Mouse (Mus musculus) fibroblast of lung, adult 2 months (primary cell): ENCODE results near the gene Drc3.
"Not testable (repeated sequence)": the region's sequence is repeated elsewhere in the genome, so short reads cannot be mapped to it uniquely, and the experiment has no call there.

ENCODE experiments used
- DNase-seq: peaks from one replicate; pipeline ENCODE4 v3.0.0-alpha.2; 2011; ENCODE audit warnings: low read depth

Gene Drc3

DNA sequence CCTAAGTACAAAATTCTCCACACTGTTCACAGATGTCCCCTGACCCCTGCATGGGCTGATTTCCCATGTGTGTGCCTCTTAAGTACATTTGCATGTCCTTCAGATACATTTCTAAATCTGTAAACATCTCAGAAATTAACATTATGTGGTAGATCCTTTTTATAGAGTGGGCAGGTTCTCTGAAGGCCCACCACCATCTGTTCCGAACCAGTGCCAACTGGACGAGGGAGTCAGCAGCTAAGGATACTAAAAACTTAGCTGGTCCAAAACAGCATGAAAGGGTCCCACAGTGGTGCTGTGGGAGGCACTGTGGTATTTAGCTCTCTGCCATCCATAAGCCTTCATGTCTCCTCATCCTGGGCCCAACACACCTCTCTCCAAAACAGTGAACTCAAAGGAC, 44.0 kb downstream of the Drc3 start:
- DNase-seq, result no peak

DNA sequence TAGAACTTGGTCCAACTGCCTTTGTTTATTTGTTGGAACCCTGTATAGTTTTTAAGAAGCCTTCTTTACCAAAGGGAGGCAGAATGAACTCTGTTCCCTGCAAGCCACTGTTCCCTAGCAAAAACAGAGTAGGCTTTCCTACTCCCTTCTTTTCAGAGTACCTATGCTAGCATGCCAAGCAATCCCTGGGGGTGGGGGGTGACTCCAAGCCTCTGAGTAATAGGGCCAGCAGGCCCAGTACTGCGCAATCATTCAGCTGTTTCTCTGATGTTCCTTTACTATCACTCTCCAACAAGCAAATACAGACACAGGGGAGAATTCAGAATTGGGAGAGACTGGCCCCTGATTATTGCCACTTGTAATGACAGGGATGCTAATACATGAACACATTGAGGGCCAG, 53.5 kb downstream of the Drc3 start:
- DNase-seq, result no peak

DNA sequence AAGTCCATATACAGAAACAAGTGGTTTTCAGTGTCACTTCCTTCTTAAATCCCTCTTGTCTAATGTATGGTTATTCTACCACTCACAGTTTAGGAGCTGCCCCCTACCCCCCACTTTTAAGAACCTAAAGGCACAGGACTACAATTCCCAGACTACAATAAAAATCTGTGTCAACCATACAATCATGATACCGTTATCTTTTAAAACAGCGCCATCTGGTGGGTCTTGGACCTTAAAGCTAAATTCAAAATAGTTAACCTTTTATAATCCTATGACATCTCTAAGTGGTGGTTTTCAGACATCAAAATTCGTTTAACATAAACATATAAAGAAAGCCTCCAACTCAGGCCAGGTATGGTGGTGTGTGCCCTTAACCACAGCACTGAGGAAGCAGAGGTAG, 59.0 kb downstream of the Drc3 start:
- peak; percentile 49 for DNase-seq

DNA sequence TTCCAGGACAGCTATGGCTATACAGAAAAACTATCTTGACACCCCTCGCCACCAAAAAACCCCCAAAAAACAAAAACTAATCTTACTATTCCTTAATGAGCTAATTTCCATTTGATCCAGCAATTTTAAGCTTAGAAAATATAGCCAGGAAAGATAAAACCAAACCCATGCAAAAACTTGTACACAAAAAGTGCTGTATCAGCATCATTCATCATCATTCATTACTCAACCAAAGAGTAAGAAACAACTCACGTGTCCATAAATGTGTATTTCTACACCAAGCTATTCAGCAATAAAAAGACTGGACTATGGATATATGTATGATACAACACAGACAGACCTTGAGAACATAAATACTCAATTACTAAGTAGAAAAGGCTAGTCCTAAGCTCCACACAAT, 59.8 kb downstream of the Drc3 start:
- no peak for DNase-seq

DNA sequence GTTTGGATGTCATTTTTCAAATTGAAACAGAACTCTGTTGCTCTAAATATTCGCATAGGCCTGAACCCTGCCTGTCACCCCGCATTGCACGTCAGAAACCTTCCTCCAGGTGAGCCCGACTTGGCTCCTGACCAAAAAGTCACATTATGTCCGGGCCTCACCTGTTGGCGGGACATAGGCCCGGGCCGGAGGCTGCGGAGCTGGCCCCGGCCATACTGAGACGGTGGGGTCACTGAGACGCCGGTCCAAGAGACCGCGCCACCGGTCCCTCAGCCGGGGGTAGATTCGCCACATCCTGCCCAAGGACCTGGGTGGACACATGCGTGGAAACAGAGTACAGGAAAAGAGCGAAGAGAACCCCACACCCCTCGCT, 63.4 kb downstream of the Drc3 start:
- no peak for DNase-seq

DNA sequence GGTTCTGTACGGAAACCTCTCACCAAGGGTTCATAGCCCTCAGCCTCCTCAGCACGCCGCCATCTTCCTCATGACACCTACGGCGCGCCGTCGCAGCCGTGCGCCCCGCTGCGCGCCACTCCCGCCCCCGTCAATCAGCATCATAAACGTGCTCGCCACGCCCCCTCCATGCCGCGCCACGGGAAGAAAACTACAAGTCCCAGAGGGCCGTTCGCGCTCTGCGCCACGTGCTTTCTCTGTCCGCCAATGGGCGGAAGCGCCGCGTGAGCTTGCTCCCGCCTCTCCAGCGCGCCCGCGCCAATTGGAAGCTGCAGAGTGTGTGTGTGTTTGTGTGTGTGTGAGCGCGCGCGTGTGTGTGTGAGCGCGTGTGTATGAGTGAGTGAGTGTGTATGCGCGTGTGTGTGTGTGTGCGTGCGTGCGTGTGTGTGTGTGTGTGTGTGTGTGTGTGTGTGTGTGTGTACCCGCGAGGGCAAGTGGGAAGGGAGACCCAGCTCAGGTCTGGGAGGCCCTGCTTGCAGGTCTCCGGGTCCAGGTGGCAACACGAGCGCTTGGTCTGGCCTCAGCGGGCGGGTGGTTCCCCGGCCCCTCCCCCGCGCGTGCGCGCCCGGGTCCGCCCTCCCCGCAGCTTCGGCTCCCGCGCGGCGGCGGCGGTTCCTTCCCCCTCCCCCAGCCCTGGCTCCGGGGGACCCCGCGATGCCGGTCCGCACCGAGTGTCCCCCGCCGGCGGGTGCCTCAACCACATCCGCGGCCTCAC, 64.0 kb downstream of the Drc3 start, which contains the start of gene Gid4:
Gid4 (plus strand) TSS at position 183 of the 754 bp plus-strand sequence.
- DNase-seq, result peak; percentile 98

DNA sequence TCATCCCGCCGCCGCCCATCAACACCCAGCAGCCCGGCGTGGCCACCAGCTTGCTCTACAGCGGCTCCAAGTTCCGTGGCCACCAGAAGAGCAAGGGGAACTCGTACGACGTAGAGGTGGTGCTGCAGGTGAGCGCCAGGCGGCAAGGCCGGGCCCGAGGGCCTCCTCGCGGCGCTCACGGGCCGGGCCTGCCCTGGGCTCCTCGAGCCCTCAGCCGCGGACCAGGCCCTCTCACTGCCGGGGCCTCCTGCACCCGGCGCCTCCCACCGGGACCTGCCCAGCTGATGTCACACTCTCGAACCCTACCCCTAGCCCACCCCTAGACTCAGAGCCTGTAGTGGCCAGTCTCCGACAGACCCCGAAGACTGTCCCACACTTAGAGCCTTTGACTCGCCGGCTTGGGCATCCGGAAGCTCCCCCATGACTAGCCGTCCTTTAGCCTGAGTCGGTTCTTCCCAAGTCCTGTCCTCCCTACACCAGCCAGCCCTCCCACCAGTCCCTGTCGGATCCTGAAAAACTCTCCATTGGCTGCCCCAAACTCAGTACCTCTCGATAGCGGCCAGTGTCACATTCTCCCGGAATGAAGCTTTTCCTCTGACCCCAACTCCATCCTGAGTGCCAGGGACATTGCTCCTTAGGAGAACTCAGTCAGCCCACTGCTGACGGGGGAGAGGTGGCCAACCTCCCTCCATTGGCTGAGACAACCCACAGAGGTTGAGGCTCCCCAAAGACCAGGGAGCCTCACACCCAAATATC, 64.8 kb downstream of the Drc3 start, which contains the start of gene Atpaf2:
Atpaf2 (minus strand) TSS at position 741 of the 756 bp plus-strand sequence.
- DNase-seq, result no peak

DNA sequence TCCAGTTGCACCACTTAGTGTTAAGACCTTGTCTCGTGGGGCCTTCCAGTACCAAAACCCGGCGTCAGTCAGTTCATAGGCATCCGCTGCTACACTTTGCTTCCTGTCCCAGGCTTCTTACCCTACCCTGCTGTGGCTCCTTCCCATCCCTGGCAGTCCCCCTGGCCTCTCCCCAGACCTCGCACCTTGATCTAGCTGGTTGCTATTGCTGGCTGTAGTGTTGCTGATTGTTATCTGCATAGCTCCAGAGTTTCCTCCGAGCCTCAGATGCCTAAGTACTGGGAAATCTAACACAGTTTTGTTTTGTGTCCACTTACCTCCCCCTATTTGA, 65.3 kb downstream of the Drc3 start:
- DNase-seq, result no peak

DNA sequence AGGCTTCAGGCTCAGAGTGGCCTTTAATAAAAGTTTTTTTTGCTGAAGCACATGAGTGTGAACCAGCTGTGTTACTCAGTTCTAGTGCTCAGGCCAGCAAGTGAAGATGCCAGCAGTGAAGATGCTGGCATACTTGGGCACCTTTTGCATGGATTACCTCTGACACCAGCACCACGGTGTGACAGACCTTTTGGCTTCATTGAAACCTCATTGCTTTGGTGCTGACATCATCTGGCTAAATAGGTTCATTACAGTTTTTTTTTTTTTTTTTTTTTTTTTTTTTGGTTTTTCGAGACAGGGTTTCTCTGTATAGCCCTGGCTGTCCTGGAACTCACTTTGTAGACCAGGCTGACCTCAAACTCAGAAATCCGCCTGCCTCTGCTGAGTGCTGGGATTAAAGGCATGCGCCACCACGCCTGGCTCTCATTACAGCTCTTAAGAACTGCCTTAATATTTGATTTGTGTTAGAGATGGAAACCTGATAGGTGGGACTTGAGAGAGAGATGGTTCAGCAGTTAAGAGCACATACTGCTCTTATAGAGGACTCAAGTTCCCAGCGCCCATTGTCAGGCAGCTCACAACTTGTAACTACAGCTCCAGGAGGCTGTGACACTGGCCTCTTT, 69.0 kb downstream of the Drc3 start:
- DNase-seq, result no peak

DNA sequence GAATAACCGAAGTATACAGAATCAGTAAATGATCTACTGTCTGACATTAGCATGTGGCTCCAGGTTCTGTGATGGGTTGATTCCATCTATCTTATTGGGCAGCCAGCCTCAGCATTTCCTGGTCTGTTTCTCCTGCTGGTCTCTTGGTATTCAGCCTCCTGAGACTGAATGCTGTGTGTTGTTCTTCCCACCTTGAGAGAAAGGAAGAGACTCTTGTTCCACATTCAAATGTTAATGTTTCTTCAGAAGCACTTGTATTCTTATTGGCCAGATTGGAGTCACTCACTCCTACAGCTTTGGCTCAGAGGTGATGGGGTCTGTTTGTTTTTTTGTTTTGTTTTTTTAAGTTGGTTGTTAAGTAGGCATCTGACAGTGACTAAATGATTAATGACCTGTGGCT, 69.9 kb downstream of the Drc3 start:
- no peak for DNase-seq

DNA sequence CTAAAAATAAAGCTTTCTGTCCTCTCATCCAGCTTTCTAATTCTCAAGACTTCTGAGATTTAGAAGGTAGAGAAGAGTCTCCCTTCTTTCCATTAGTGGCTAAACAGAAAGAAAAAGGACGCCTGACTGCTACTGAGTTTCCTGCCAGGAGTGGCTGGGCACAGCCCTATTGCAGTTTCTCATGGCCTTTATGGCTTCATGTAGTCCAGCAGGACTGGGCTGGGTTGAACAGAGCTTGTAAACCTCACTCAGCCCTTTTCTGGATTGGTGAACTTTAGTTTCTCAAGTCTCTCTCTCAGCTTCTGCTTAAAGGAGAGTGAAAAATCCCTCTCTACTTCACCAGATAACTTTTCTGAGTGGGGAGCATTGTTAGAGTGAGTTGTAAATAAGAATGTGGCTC, 73.3 kb downstream of the Drc3 start:
- DNase-seq, result no peak

DNA sequence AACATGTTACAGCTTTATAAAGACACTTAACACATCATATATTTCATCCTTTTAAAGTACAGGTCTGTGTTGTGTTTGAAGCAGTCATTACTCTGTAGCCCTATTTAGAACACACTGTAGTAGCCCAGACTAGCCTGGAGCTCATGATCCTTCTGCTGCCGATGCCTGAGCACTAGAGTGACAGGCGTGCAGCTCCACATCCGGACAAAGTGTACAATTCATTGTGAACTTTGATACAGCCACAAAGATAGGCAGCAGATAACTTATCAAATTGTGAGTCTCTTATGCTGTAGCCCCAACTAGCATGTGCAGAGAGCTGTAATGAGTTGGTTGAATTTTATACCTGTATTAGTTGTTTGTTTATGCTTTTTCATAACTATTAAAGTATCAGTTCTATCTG, 74.5 kb downstream of the Drc3 start:
- no peak for DNase-seq

DNA sequence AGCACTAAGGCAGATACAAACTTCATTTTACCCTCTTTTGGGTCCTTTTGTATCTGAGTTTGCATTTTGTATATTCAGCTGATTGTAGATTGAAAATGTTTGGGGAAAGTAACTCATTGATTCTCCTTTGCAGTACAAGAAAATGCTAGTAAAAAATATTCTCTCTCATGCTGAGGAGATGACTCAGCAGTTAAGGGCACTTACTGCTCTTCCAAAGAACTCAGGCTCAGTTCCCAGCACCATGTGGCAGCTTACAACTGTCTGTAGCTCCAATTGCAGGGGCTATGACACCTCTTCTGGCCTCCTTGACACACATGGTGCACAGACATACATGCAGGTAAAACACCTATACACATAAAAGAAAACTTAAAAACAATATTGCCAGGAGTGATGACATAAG, 80.4 kb downstream of the Drc3 start:
- no peak for DNase-seq

DNA sequence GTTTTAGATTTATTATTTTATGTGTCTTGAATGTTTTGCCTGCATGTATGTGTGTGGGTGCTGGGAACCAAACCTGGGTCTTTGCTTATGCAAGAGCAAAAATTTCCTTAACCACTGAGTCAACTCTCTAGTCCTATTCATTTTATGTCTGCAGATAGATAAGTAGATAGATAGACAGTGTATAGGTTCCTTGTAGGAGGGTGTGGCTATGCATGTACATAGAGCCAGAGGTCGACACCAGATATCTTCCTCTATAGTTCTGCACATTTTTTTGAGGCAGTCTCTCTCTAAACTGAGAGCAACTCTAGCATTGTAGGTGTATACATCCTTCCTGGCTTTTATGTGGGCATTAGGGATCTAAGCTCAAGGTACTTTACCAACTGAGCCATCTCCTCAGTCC, 82.0 kb downstream of the Drc3 start:
- DNase-seq, result no peak

DNA sequence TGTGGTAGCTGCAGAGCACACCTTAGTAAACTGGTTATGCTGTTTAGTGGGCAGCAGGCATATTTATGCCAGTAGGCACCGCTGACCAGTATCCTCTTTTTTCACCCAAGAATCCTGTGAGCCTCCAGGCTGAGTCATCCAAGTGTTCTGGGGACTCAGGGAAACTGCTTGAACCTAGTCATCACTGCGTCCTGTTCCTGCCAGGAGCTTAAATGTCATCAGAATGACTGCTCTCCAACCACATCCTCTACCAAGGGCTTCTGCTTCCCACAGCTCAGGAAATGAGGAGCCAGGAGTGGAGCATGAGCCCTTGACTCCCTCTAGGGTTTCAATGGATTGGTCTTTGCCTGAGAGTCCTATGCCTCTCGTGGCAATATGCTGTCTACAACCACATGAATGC, 83.5 kb downstream of the Drc3 start:
- DNase-seq, result peak; percentile 53

DNA sequence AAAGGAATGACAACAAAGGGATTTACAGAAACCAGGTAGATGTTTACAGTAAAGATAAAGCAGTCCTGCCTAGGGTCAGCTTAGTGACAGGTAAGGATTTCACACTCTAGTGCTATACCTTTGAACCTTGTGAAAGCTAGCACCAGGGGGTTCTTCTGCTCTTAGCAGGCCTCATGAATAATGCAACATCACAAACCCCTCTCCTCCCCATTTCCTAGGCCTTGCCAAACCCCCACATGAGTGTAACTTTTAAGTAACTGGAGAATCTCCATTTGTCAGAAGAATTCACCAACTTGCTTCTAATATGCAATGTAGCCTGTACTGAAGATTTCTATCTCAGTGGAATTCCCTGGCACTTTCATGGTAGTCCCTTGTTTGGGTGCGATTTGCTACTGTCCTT, 86.5 kb downstream of the Drc3 start:
- not testable (repeated sequence) for DNase-seq

DNA sequence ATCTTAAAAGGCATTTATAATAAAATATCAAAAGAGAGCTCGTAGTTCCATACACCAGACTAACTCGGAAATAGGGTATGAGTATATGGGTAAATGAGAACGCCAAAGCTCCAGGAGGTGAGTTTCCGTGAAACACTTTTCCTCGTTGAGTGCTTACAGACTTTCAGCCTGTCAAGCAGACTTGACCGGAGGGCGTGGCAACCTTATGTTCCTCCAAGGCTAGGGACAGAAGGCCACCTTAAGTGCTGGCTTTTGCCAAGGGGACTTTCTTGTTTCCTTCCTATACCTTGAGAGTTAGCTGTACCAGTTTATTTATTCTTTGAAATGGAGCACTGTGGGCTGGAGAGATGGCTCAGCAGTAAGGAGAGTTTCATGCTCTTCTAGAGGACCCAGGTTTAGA, 87.0 kb downstream of the Drc3 start:
- DNase-seq, result no peak

DNA sequence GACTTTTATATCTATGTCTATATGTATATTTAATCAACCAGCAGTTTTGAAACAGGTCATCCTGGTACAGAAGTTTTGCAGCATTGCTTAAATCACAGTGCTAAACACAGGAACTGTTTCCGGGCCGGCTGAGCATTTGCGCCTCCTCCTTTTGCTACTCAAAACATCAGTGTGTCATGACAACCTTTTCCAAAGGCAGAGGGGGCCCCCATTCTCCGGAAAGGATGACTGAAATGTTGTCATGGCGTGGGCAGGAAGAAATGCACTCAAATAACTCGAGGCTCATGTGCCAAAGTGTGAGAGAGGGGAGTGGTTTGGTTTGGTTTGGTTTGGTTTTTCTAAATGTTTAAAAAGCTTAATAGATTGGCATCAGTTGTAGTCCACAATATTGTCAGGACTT, 89.8 kb downstream of the Drc3 start:
- DNase-seq, result no peak
